Mouse (Mus musculus): Measurements from ENCODE around the gene Syngr3.

DNA sequence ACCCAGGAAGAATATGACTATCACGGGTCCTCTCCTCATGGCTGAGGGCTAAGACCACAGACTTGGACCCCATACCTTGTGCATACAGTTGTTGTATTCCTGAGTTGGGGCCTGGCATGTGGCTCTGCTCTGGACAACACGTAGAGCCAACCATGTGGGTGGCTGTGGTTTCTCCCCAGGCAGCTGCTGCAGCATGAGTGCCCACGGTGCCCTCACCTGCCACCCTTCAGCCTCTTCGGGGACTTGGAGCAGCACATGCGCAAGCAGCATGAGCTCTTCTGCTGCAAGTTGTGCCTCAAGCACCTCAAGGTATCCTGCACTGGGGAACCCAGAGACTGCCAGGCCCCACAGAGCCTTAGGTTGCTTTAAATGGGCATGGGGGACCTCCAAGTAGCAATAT is 12.9 kb downstream of the Syngr3 start:
- TF ChIP-seq CTCF (IDR thresholded peaks at IDR 0.05; ENCODE audit: control insufficient read depth, insufficient read depth, low read length) (no peak), POLR2A (IDR thresholded peaks at IDR 0.05; ENCODE audit: borderline replicate concordance, control insufficient read depth, low read depth, low read length) (no peak)
